Mouse (Mus musculus): ENCODE data around the gene 1700029H14Rik. TPM values are rescaled to one million over a fixed set of nuclear protein-coding genes. Genes with fewer than 3 reads are reported as not detected.

Gene 1700029H14Rik
- total and polyA plus RNA-seq, 2 experiments from 2014 or later = 0.30 to 2.8 TPM

DNA sequence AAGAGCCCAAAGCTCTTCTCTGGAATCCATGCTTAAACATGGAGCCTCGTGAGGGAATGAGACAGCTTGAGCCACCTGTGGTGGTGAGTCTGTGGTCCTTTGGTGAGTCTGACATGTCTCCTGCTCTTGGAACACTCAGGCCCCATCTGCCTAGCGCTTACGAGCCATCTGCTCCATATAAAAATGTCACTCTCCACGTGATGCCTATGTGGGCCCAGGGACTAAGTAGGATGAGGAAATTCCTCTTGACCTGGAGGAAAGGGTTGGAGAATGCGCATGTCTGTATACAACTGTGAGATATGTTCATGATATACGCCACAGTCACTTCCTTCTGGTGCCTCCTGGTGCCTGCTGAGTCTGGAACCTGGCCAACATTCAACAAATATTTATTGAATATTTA, 49.6 kb downstream of the 1700029H14Rik start:
- H3K4me1 ChIP-seq (ENCODE audit: insufficient read depth, low read length) = no peaks in the 10 kb centered on the region
- WGBS = 64% methylated on average over 6 of the region's 6 CpGs
- H3K36me3 ChIP-seq (ENCODE audit: insufficient read depth, low read length) = no peaks in the 10 kb centered on the region
- no peak overlapping the region for H3K4me3 ChIP-seq (ENCODE audit: low read length)
- H3K9me3 ChIP-seq (ENCODE audit: low read length) = no peaks in the 10 kb centered on the region
- H3K27ac ChIP-seq = no peak overlapping the region
- peak; percentile 67 for ATAC-seq
- H3K4me2 ChIP-seq (ENCODE audit: low read depth, low read length) = no peak overlapping the region
- H3K9ac ChIP-seq (replicated peaks; ENCODE audit: low read length) = no peak overlapping the region
- no peaks in the 10 kb centered on the region for H3K27me3 ChIP-seq (ENCODE audit: insufficient read depth, low read length)
- TF ChIP-seq CTCF (IDR thresholded peaks at IDR 0.05; ENCODE audit: low read depth) = no peak
- peak; percentile 63 for DNase-seq (ENCODE audit: low spot score)

DNA sequence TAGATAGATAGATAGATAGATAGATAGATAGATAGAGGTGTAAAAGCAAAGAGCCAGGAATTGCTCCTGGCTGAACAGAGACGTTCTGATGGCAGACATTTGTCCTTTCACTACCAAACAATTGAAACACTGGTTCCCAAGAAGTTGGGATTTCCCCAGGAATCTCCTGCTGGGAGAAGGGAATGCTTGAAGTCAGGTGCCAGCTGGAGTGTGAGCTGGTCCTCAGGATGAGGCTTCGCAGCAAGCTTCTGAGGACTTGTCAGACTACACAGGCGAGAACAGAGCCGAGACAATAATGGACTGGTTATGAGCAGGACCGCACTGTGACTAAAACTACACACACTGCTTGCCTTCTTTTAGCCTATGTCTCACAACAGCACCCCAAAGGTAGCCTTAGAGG, 50.2 kb downstream of the 1700029H14Rik start:
- DNase-seq (ENCODE audit: low spot score) = no peak
- no peak overlapping the region for H3K9ac ChIP-seq (replicated peaks; ENCODE audit: low read length)
- no peaks in the 10 kb centered on the region for H3K4me1 ChIP-seq (ENCODE audit: insufficient read depth, low read length)
- no peaks in the 10 kb centered on the region for H3K9me3 ChIP-seq (ENCODE audit: low read length)
- no peaks in the 10 kb centered on the region for H3K36me3 ChIP-seq (ENCODE audit: insufficient read depth, low read length)
- H3K27ac ChIP-seq = no peak overlapping the region
- no peak for ATAC-seq
- H3K4me2 ChIP-seq (ENCODE audit: low read depth, low read length) = no peak overlapping the region
- no peaks in the 10 kb centered on the region for H3K27me3 ChIP-seq (ENCODE audit: insufficient read depth, low read length)
- WGBS = 63% methylated on average over 5 of the region's 5 CpGs
- no peak for TF ChIP-seq CTCF (IDR thresholded peaks at IDR 0.05; ENCODE audit: low read depth)
- no peak overlapping the region for H3K4me3 ChIP-seq (ENCODE audit: low read length)

DNA sequence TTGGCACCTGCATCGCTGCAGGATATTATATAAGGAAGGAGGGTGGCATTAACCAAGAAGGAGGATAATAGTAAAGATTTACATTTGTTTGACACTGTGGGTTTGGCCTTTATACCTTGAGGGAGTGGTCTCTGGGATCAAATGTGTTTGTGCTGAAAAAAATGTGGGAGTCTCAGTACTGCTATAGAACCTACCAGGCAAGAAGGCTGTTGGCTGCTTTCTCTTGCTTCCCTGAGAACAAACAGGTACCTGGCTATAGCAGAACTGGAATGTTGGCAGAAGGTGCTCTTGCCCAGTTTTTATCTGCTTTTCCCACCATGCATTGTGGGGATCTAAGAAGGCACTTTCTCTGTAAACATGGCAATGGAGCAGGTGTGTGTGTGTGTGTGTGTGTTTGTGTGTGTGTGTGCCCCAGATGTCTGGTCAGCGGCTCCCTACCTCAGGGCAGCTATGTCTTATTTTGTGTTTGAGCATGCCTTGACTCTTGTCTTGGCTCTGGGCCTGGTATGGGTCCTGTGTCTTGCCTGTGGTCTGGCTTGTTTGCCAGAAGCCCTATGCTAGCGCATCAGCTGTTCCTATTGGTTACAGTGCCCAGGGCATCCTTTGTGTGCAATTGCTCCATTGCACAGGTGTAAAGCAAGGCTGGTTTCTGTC, 54.9 kb downstream of the 1700029H14Rik start:
- 74% methylated on average over 3 of the region's 3 CpGs for WGBS
- H3K4me3 ChIP-seq (ENCODE audit: low read length) = no peak overlapping the region

DNA sequence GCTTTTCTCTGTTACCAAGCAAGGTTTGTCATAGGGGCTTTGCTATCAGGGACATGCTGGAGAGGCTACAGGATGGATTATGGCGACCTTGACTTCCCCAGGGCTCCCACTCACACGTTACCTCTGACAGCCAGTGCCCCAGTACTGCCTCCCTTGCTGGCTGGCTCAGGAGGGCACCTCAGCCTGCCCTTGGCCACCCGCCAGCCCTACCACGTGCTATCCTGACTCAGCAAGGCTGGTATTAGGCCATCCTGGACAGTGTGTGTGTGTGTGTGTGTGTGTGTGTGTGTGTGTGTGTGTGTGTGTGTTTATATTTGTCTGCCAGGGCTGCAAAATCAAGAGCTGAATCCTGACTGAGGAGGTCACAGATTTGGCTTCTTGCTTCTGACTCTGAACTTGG, 55.4 kb downstream of the 1700029H14Rik start:
- Histone ChIP-seq H3K4me1 (ENCODE audit: insufficient read depth, low read length) (no peaks in the 10 kb centered on the region), H3K27me3 (ENCODE audit: insufficient read depth, low read length) (no peaks in the 10 kb centered on the region), H3K4me3 (ENCODE audit: low read length) (no peak overlapping the region), H3K9me3 (ENCODE audit: low read length) (no peaks in the 10 kb centered on the region), H3K36me3 (ENCODE audit: insufficient read depth, low read length) (no peaks in the 10 kb centered on the region), H3K27ac (no peak overlapping the region), H3K4me2 (ENCODE audit: low read depth, low read length) (no peak overlapping the region), H3K9ac (replicated peaks; ENCODE audit: low read length) (no peak overlapping the region)
- no peak for TF ChIP-seq CTCF (IDR thresholded peaks at IDR 0.05; ENCODE audit: low read depth)
- WGBS = 36% methylated on average over 4 of the region's 4 CpGs
- DNase-seq (ENCODE audit: low spot score) = peak; percentile 41
- peak; percentile 40; the same call in 1 of the 2 replicates for ATAC-seq

More for the DNA sequence above, 54.9 kb downstream of the 1700029H14Rik start:
- Histone ChIP-seq H3K27me3 (ENCODE audit: insufficient read depth, low read length) (no peaks in the 10 kb centered on the region), H3K27ac (no peak overlapping the region), H3K4me1 (ENCODE audit: insufficient read depth, low read length) (no peaks in the 10 kb centered on the region), H3K4me2 (ENCODE audit: low read depth, low read length) (no peak overlapping the region), H3K9me3 (ENCODE audit: low read length) (no peaks in the 10 kb centered on the region), H3K36me3 (ENCODE audit: insufficient read depth, low read length) (no peaks in the 10 kb centered on the region), H3K9ac (replicated peaks; ENCODE audit: low read length) (no peak overlapping the region)
- DNase-seq (ENCODE audit: low spot score) (no peak), ATAC-seq (no peak)
- no peak for TF ChIP-seq CTCF (IDR thresholded peaks at IDR 0.05; ENCODE audit: low read depth)

GRCm38 (mm10) chr8:13504894-13505674, 57.2 kb downstream of the 1700029H14Rik start:
- Histone ChIP-seq H3K4me2 (ENCODE audit: low read depth, low read length) (no peak overlapping the region), H3K9me3 (ENCODE audit: low read length) (no peaks in the 10 kb centered on the region), H3K4me3 (ENCODE audit: low read length) (no peak overlapping the region), H3K9ac (replicated peaks; ENCODE audit: low read length) (no peak overlapping the region), H3K36me3 (ENCODE audit: insufficient read depth, low read length) (no peaks in the 10 kb centered on the region), H3K27me3 (ENCODE audit: insufficient read depth, low read length) (no peaks in the 10 kb centered on the region), H3K27ac (no peak overlapping the region), H3K4me1 (ENCODE audit: insufficient read depth, low read length) (no peaks in the 10 kb centered on the region)
- ATAC-seq (no peak), DNase-seq (ENCODE audit: low spot score) (no peak)
- no peak for TF ChIP-seq CTCF (IDR thresholded peaks at IDR 0.05; ENCODE audit: low read depth)

GRCm38 (mm10) chr8:13503936-13504606, 58.2 kb downstream of the 1700029H14Rik start:
- Histone ChIP-seq H3K27me3 (ENCODE audit: insufficient read depth, low read length) (no peaks in the 10 kb centered on the region), H3K4me2 (ENCODE audit: low read depth, low read length) (no peak overlapping the region), H3K9me3 (ENCODE audit: low read length) (no peaks in the 10 kb centered on the region), H3K9ac (replicated peaks; ENCODE audit: low read length) (no peak overlapping the region), H3K4me3 (ENCODE audit: low read length) (no peak overlapping the region), H3K4me1 (ENCODE audit: insufficient read depth, low read length) (no peaks in the 10 kb centered on the region), H3K27ac (no peak overlapping the region), H3K36me3 (ENCODE audit: insufficient read depth, low read length) (no peaks in the 10 kb centered on the region)
- TF ChIP-seq CTCF (IDR thresholded peaks at IDR 0.05; ENCODE audit: low read depth) = 0 out of 2 replicates have a peak, but pooled peaks have one; percentile 17
- ATAC-seq = peak; percentile 51
- no peak for DNase-seq (ENCODE audit: low spot score)
- WGBS = 74% methylated on average over 8 of the region's 8 CpGs
